Mouse (Mus musculus) liver, adult 10 weeks (tissue): ENCODE measurements around the gene Sap25. TPM values are rescaled to one million over a fixed set of nuclear protein-coding genes. Genes with fewer than 3 reads are reported as not detected.

Experiments used
- polyA plus RNA-seq: library from polyadenylated mRNA; stranded (reverse); fragments of 350-450 nt; fragmentation: Illumina TruSeq; extraction: RNeasy Lipid Tissue Mini Kit (QIAGEN cat#74804); gene quantifications from one replicate; pipeline ENCODE4 v1.2.3, GENCODE M21; 2014; ENCODE audit warnings: low read depth, low replicate concordance

Gene Sap25
- not detected for polyA plus RNA-seq

GRCm38 (mm10) chr5:137641054-137641453 lies at the start of gene Sap25:
Gene Sap25 (plus strand): TSS chr5:137641334.

DNA sequence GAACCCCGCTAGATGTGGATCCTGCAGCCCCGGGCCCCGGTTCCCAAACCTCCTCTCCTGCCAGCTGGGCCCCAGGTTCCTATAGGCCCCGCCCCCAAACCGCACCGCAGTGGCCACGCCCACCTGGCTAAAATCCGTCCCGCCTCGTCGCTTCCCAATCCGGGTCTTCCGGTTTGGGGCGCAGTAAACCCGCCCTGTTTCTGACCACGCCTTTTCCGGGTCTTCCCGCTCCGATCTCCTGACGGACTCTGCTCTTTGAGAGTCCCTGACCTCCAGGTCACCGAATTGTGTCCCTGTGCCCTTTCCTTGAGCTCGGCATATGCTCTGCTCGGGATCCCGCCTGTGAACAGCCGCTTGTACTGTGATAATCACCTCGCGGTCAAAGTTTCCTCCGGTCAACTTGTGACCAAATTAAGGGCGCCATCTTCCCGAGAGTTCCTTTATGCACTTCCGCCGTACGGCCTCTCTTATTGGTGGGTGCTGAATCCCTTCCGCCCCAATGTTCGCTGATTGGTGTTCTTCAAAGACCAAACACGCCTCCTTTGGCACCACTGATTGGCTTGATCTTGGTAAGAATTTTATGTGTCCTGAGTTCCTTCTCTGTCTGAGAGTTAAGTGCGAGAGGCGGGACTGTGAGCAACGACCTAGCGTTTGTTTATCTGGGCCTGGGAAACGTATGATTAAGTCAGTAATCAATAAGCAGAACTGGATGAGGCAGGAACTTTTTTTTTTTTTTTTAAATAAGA lies 40.3 kb upstream of the Sap25 start, which contains the start of gene Mospd3:
Gene Mospd3, minus strand, starts transcription at position 440 of the 746 bp plus-strand sequence.

GRCm38 (mm10) chr5:137613550-137613949 lies 27.6 kb upstream of the Sap25 start, which contains the start of gene Pcolce:
Gene Pcolce (minus strand): TSS chr5:137613784.

GRCm38 (mm10) chr5:137628498-137629305 lies 12.4 kb upstream of the Sap25 start, which contains the start of the genes Fbxo24, Lrch4 and Gm20605:
Gene Fbxo24 (minus strand): TSS chr5:137629002.
Gene Lrch4 (plus strand): TSS chr5:137629121.
Gene Gm20605 (plus strand): TSS chr5:137629175.

DNA sequence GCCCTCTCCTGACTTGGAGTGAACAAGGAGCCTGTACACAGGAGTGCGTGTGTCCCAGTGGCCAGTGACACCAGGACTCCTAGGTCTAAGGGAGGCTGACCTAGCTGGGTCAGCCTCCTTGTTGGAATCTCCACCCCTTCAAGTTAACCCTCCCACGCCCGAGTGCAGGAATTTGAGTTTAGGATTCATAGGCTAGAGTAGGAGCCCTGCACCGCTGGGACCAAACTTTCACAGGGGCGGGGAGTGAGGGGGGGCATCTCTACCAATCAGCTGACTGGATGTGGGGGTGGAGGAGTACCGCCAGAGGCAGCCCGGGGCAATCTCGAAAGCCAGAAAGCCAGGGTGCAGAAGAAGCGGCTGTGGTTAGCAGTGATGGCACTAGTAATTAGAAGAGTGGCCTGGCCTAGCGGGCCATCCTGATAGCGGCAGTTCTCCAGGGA lies 4.5 kb downstream of the Sap25 start, which contains the start of gene Irs3:
Gene Irs3, minus strand, starts transcription at position 63 of the 440 bp plus-strand sequence.

GRCm38 (mm10) chr5:137684294-137685123 lies 43.4 kb downstream of the Sap25 start, which contains the start of gene Agfg2:
Gene Agfg2 (minus strand): TSS chr5:137684726.

Other genes with a start within 250 kb of the Sap25 start
- not detected for gene Zan, start 164.3 kb upstream of the Sap25 start, polyA plus RNA-seq
- gene Pop7, start 138.8 kb upstream of the Sap25 start, polyA plus RNA-seq = not detected
- gene Gigyf1, start 122.8 kb upstream of the Sap25 start, polyA plus RNA-seq = 1.5 TPM
- gene Epo, start 108.1 kb upstream of the Sap25 start, polyA plus RNA-seq = not detected
- 5.5 TPM for gene Gnb2, start 107.8 kb upstream of the Sap25 start, polyA plus RNA-seq
- not detected for gene Actl6b, start 87.8 kb upstream of the Sap25 start, polyA plus RNA-seq
- gene Tfr2, start 71.5 kb upstream of the Sap25 start, polyA plus RNA-seq = 32.0 TPM
- gene Mospd3, start 40.3 kb upstream of the Sap25 start, polyA plus RNA-seq = 1.3 TPM
- gene Pcolce, start 27.6 kb upstream of the Sap25 start, polyA plus RNA-seq = 0.64 TPM
- gene Fbxo24, start 12.3 kb upstream of the Sap25 start, polyA plus RNA-seq = not detected
- gene Lrch4, start 12.2 kb upstream of the Sap25 start, polyA plus RNA-seq = 0.40 TPM
- gene Gm20605, start 12.2 kb upstream of the Sap25 start, polyA plus RNA-seq = not detected
- gene Irs3, start 4.4 kb downstream of the Sap25 start, polyA plus RNA-seq = not detected
- 10.3 TPM for gene Agfg2, start 43.4 kb downstream of the Sap25 start, polyA plus RNA-seq
- not detected for gene Nyap1, start 100.3 kb downstream of the Sap25 start, polyA plus RNA-seq
- gene Tsc22d4, start 104.4 kb downstream of the Sap25 start, polyA plus RNA-seq = 0.79 TPM
- 2.5 TPM for gene Ppp1r35, start 137.5 kb downstream of the Sap25 start, polyA plus RNA-seq
- 4.4 TPM for gene Mepce, start 146.3 kb downstream of the Sap25 start, polyA plus RNA-seq
- 8.9 TPM for gene Zcwpw1, start 146.5 kb downstream of the Sap25 start, polyA plus RNA-seq
- gene Pilra, start 194.9 kb downstream of the Sap25 start, polyA plus RNA-seq = 3.2 TPM
- gene Pilrb1, start 216.8 kb downstream of the Sap25 start, polyA plus RNA-seq = 3.8 TPM
- 3.2 TPM for gene Pilrb2, start 230.5 kb downstream of the Sap25 start, polyA plus RNA-seq